Mouse (Mus musculus) MEL (cell line): ENCODE results near the gene Thbs4. TPM values are rescaled to one million over a fixed set of nuclear protein-coding genes. Genes with fewer than 3 reads are reported as not detected.

Experiments
- DNase-seq: peaks from one replicate; pipeline ENCODE4 v3.0.0; 2011; ENCODE audit warnings: low read depth, low spot score
- H3K27ac ChIP-seq: 2 replicates; pipeline ENCODE4 v1.5.1; 2012; ENCODE audit warnings: low read depth, mild to moderate bottlenecking, control low read depth, low read length, moderate library complexity; ENCODE audit not compliant: control insufficient read depth
- H3K27me3 ChIP-seq, 2 experiments: fragments of 150-350 bp in 1 of 2; sonication (generic) in 1 of 2; 2 replicates each; pipeline ENCODE4 v1.6.1; 2012; ENCODE audit warnings: low read length in 2 of 2, mild to moderate bottlenecking in 2 of 2, improper control_type of control experiment in 1 of 2, moderate library complexity in 1 of 2; ENCODE audit not compliant: insufficient read depth in 2 of 2, control insufficient read depth in 1 of 2
- H3K36me3 ChIP-seq, 2 experiments: 2 replicates each; pipeline ENCODE4 v1.6.1; 2012 to 2014; ENCODE audit warnings: low read length in 2 of 2, improper control_type of control experiment in 1 of 2, inconsistent platforms in 1 of 2, mild to moderate bottlenecking in 1 of 2; ENCODE audit not compliant: insufficient read depth in 2 of 2, control insufficient read depth in 1 of 2
- H3K4me1 ChIP-seq, 2 experiments: fragments of 150-350 bp in 1 of 2; sonication (generic) in 1 of 2; 2 replicates each; pipeline ENCODE4 v1.6.1; 2012; ENCODE audit warnings: low read length in 2 of 2, improper control_type of control experiment in 1 of 2, mild to moderate bottlenecking in 1 of 2; ENCODE audit not compliant: insufficient read depth in 2 of 2, control insufficient read depth in 1 of 2
- H3K4me3 ChIP-seq, 2 experiments: fragments of 150-350 bp in 1 of 2; sonication (generic) in 1 of 2; 2 replicates each; pipeline ENCODE4 v1.5.1; 2012; ENCODE audit warnings: low read depth in 2 of 2, low read length in 2 of 2, mild to moderate bottlenecking in 2 of 2, moderate library complexity in 2 of 2, control low read depth in 1 of 2, improper control_type of control experiment in 1 of 2; ENCODE audit not compliant: control insufficient read depth in 1 of 2, insufficient read depth in 1 of 2
- H3K79me2 ChIP-seq: 2 replicates; pipeline ENCODE4 v1.6.1; 2012; ENCODE audit warnings: mild to moderate bottlenecking, low read length, moderate library complexity; ENCODE audit not compliant: control insufficient read depth, poor library complexity, insufficient read depth
- H3K9ac ChIP-seq: 2 replicates; pipeline ENCODE4 v1.6.1; 2012; ENCODE audit warnings: low read depth, mild to moderate bottlenecking, control low read depth, low read length, moderate library complexity; ENCODE audit not compliant: control insufficient read depth, poor library complexity, severe bottlenecking
- H3K9me3 ChIP-seq: fragments of 150-350 bp; sonication (generic); replicated peaks from 2 replicates; pipeline ENCODE4 v1.6.1; 2012; ENCODE audit warnings: mild to moderate bottlenecking, low read length, improper control_type of control experiment, moderate library complexity; ENCODE audit not compliant: insufficient read depth
- BHLHE40 ChIP-seq: IDR thresholded peaks from 2 replicates; pipeline ENCODE4 v1.6.1; 2012; ENCODE audit warnings: low read depth, mild to moderate bottlenecking, inconsistent platforms, low read length, improper control_type of control experiment, borderline replicate concordance
- CHD1 ChIP-seq: IDR thresholded peaks from 2 replicates; pipeline ENCODE4 v1.6.1; 2012; ENCODE audit warnings: low read depth, mild to moderate bottlenecking, inconsistent platforms, low read length, improper control_type of control experiment
- CHD2 ChIP-seq: IDR thresholded peaks from 2 replicates; pipeline ENCODE4 v1.6.1; 2011; ENCODE audit warnings: low read length, improper control_type of control experiment
- CTCF ChIP-seq, 3 experiments: IDR thresholded peaks in 2 of 3; conservative IDR thresholded peaks in 1 of 3; 2 replicates each; pipeline ENCODE4 v1.5.1; 2011 to 2012; ENCODE audit warnings: low read length in 3 of 3, low read depth in 2 of 3, mild to moderate bottlenecking in 2 of 3, improper control_type of control experiment in 1 of 3, inconsistent platforms in 1 of 3, mixed read lengths in 1 of 3, moderate library complexity in 1 of 3; ENCODE audit not compliant: control insufficient read depth in 1 of 3, insufficient read depth in 1 of 3, poor library complexity in 1 of 3, severe bottlenecking in 1 of 3
- E2F4 ChIP-seq: IDR thresholded peaks from 2 replicates; pipeline ENCODE4 v1.6.1; 2011; ENCODE audit warnings: low read depth, low read length, improper control_type of control experiment, borderline replicate concordance
- EP300 ChIP-seq, 2 experiments: IDR thresholded peaks; 2 replicates each; pipeline ENCODE4 v1.6.1; 2011; ENCODE audit warnings: improper control_type of control experiment in 2 of 2, low read length in 2 of 2, low read depth in 1 of 2, mild to moderate bottlenecking in 1 of 2
- ETS1 ChIP-seq: IDR thresholded peaks from 2 replicates; pipeline ENCODE4 v1.6.1; 2012; ENCODE audit warnings: low read depth, mild to moderate bottlenecking, inconsistent platforms, low read length, improper control_type of control experiment, moderate library complexity
- GABPA ChIP-seq: IDR thresholded peaks from 2 replicates; pipeline ENCODE4 v1.6.1; 2012; ENCODE audit warnings: low read depth, mild to moderate bottlenecking, inconsistent platforms, low read length, improper control_type of control experiment, moderate library complexity
- GATA1 ChIP-seq: IDR thresholded peaks from 2 replicates; pipeline ENCODE4 v1.6.1; 2011; ENCODE audit warnings: low read depth, low read length, improper control_type of control experiment
- HCFC1 ChIP-seq: IDR thresholded peaks from 2 replicates; pipeline ENCODE4 v1.6.1; 2012; ENCODE audit warnings: low read depth, mild to moderate bottlenecking, inconsistent platforms, low read length, improper control_type of control experiment, moderate library complexity
- JUND ChIP-seq: IDR thresholded peaks from 2 replicates; pipeline ENCODE4 v1.6.1; 2011; ENCODE audit warnings: low read depth, mild to moderate bottlenecking, improper control_type of control experiment, low read length
- KAT2A ChIP-seq: conservative IDR thresholded peaks from 2 replicates; pipeline ENCODE4 v1.6.1; 2012; ENCODE audit warnings: low read depth, low read length, improper control_type of control experiment, inconsistent platforms
- MAFK ChIP-seq: IDR thresholded peaks from 2 replicates; pipeline ENCODE4 v1.6.1; 2011; ENCODE audit warnings: low read depth, mild to moderate bottlenecking, low read length, improper control_type of control experiment, borderline replicate concordance
- MAX ChIP-seq: IDR thresholded peaks from 2 replicates; pipeline ENCODE4 v1.6.1; 2011; ENCODE audit warnings: low read length, improper control_type of control experiment
- MAZ ChIP-seq: IDR thresholded peaks from 2 replicates; pipeline ENCODE4 v1.6.1; 2012; ENCODE audit warnings: low read depth, mild to moderate bottlenecking, inconsistent platforms, low read length, improper control_type of control experiment
- MEF2A ChIP-seq: IDR thresholded peaks from 2 replicates; pipeline ENCODE4 v1.6.1; 2014; ENCODE audit warnings: low read depth, mild to moderate bottlenecking, inconsistent platforms, low read length, improper control_type of control experiment; ENCODE audit not compliant: poor library complexity, insufficient replicate concordance, severe bottlenecking; ENCODE audit errors: extremely low read depth
- MXI1 ChIP-seq: IDR thresholded peaks from 2 replicates; pipeline ENCODE4 v1.6.1; 2011; ENCODE audit warnings: mild to moderate bottlenecking, low read depth, low read length, improper control_type of control experiment
- MYB ChIP-seq: IDR thresholded peaks from 2 replicates; pipeline ENCODE4 v1.6.1; 2011; ENCODE audit warnings: mild to moderate bottlenecking, low read depth, low read length, improper control_type of control experiment
- MYC ChIP-seq: IDR thresholded peaks from 2 replicates; pipeline ENCODE4 v1.6.1; 2011; ENCODE audit warnings: low read depth, mild to moderate bottlenecking, low read length, improper control_type of control experiment, moderate library complexity
- NELFE ChIP-seq: IDR thresholded peaks from 2 replicates; pipeline ENCODE4 v1.6.1; 2011; ENCODE audit warnings: low read depth, low read length, improper control_type of control experiment
- NRF1 ChIP-seq: IDR thresholded peaks from 2 replicates; pipeline ENCODE4 v1.6.1; 2014; ENCODE audit warnings: low read depth, mild to moderate bottlenecking, inconsistent platforms, low read length, improper control_type of control experiment, moderate library complexity; ENCODE audit not compliant: poor library complexity, insufficient read depth, severe bottlenecking
- POLR2A ChIP-seq, 2 experiments: IDR thresholded peaks; 2 replicates each; pipeline ENCODE4 v1.6.1; 2011 to 2012; ENCODE audit warnings: low read length in 2 of 2, mild to moderate bottlenecking in 2 of 2, control low read depth in 1 of 2, improper control_type of control experiment in 1 of 2, low read depth in 1 of 2, moderate library complexity in 1 of 2; ENCODE audit not compliant: control insufficient read depth in 1 of 2, insufficient read depth in 1 of 2, poor library complexity in 1 of 2
- POLR2AphosphoS5 ChIP-seq: IDR thresholded peaks from 2 replicates; pipeline ENCODE4 v1.6.1; 2012; ENCODE audit warnings: low read depth, borderline replicate concordance, mild to moderate bottlenecking, inconsistent platforms, low read length, moderate library complexity, mixed read lengths
- RAD21 ChIP-seq: IDR thresholded peaks from 2 replicates; pipeline ENCODE4 v1.6.1; 2011; ENCODE audit warnings: mild to moderate bottlenecking, low read depth, low read length, improper control_type of control experiment
- RCOR1 ChIP-seq: IDR thresholded peaks from 2 replicates; pipeline ENCODE4 v1.6.1; 2012; ENCODE audit warnings: low read depth, mild to moderate bottlenecking, inconsistent platforms, low read length, improper control_type of control experiment
- SMC3 ChIP-seq: IDR thresholded peaks from 2 replicates; pipeline ENCODE4 v1.6.1; 2011; ENCODE audit warnings: low read depth, low read length, improper control_type of control experiment
- TAL1 ChIP-seq: IDR thresholded peaks from 2 replicates; pipeline ENCODE4 v1.6.1; 2012; ENCODE audit warnings: mild to moderate bottlenecking, inconsistent platforms, low read length, moderate library complexity, mixed read lengths
- TBP ChIP-seq: IDR thresholded peaks from 2 replicates; pipeline ENCODE4 v1.8.0; 2011; ENCODE audit warnings: low read depth, low read length, improper control_type of control experiment
- TCF12 ChIP-seq: IDR thresholded peaks from 2 replicates; pipeline ENCODE4 v1.6.1; 2014; ENCODE audit warnings: low read depth, mild to moderate bottlenecking, inconsistent platforms, low read length, improper control_type of control experiment, moderate library complexity
- UBTF ChIP-seq: IDR thresholded peaks from 2 replicates; pipeline ENCODE4 v1.6.1; 2012; ENCODE audit warnings: low read depth, mild to moderate bottlenecking, inconsistent platforms, low read length, improper control_type of control experiment, moderate library complexity, borderline replicate concordance; ENCODE audit not compliant: insufficient read depth
- USF1 ChIP-seq: IDR thresholded peaks from 2 replicates; pipeline ENCODE4 v1.6.1; 2014; ENCODE audit warnings: low read depth, mild to moderate bottlenecking, inconsistent platforms, low read length, improper control_type of control experiment, moderate library complexity
- ZC3H11A ChIP-seq: IDR thresholded peaks from 2 replicates; pipeline ENCODE4 v1.6.1; 2012; ENCODE audit warnings: low read depth, mild to moderate bottlenecking, inconsistent platforms, low read length, improper control_type of control experiment
- ZKSCAN1 ChIP-seq: IDR thresholded peaks from 2 replicates; pipeline ENCODE4 v1.6.1; 2012; ENCODE audit warnings: low read depth, mild to moderate bottlenecking, inconsistent platforms, low read length, improper control_type of control experiment, moderate library complexity
- ZMIZ1 ChIP-seq: IDR thresholded peaks from 2 replicates; pipeline ENCODE4 v1.6.1; 2012; ENCODE audit warnings: low read depth, mild to moderate bottlenecking, inconsistent platforms, low read length, improper control_type of control experiment, moderate library complexity
- polyA plus RNA-seq, 2 experiments: library from polyadenylated mRNA; stranded (reverse) in 1 of 2; unstranded in 1 of 2; fragments of >175 nt in 1 of 2; fragments of >200 nt in 1 of 2; gene quantifications; 2 replicates each; pipeline versions ENCODE4 v1.2.1 to v1.2.4; 2012; ENCODE audit warnings: low replicate concordance in 2 of 2, low read depth in 1 of 2; ENCODE audit not compliant: insufficient read length in 2 of 2, insufficient read depth in 1 of 2, missing spikeins in 1 of 2
- total RNA-seq: library from RNA; depleted of rRNA; stranded (reverse); fragments of 300-350 nt; gene quantifications from 2 replicates; pipeline ENCODE4 v1.2.3, GENCODE M21; 2012

Gene Thbs4
- total and polyA plus RNA-seq, 3 experiments: not detected

GRCm38 (mm10) chr13:92742886-92743285 is 51.7 kb downstream of the Thbs4 start (continued):
- no peak for TF ChIP-seq CHD2
- peak; percentile 53; the same call in 1 of the 2 replicates for TF ChIP-seq GATA1
- TF ChIP-seq CHD1: no peak

- Histone ChIP-seq H3K36me3 (peaks cover 0 to 8% of the 10 kb centered on the region in 2 experiments; a peak in 2 of 4 replicates), H3K79me2 (no peaks in the 10 kb centered on the region), H3K27me3 (no peaks in the 10 kb centered on the region), H3K4me1 (peaks cover 3 to 10% of the 10 kb centered on the region in 2 experiments), H3K9me3 (no peaks in the 10 kb centered on the region), H3K4me3 (no peak overlapping the region), H3K9ac (no peak overlapping the region), H3K27ac (no peak overlapping the region)
- DNase-seq: peak; percentile 79
- no peak for TF ChIP-seq TCF12
- no peak for TF ChIP-seq MXI1
- TF ChIP-seq CHD2: no peak
- TF ChIP-seq USF1: no peak
- TF ChIP-seq UBTF: no peak
- no peak for TF ChIP-seq NELFE
- no peak for TF ChIP-seq TBP
- no peak for TF ChIP-seq HCFC1
- no peak for TF ChIP-seq ZKSCAN1
- TF ChIP-seq MEF2A: no peak
- TF ChIP-seq MAZ: no peak
- TF ChIP-seq CTCF (IDR thresholded peaks at IDR 0.05 in 2 of 3, conservative IDR thresholded peaks at IDR 0.05 in 1 of 3; ENCODE audit: control insufficient read depth in 1 of 3, insufficient read depth in 1 of 3, low read depth in 2 of 3, low read length in 3 of 3, poor library complexity in 1 of 3, severe bottlenecking in 1 of 3): peak; percentile 67 to 91 (median 77)
- peak; percentile 87 for TF ChIP-seq SMC3
- TF ChIP-seq MYB: no peak
- no peak for TF ChIP-seq POLR2AphosphoS5
- no peak for TF ChIP-seq RCOR1
- no peak for TF ChIP-seq E2F4
- no peak for TF ChIP-seq NRF1
- TF ChIP-seq BHLHE40: no peak
- peak; percentile 95 for TF ChIP-seq RAD21
- no peak for TF ChIP-seq JUND
- peak; percentile 68; the same call in 1 of the 2 replicates for TF ChIP-seq MYC
- TF ChIP-seq POLR2A (IDR thresholded peaks at IDR 0.05; ENCODE audit: control insufficient read depth in 1 of 2, insufficient read depth in 1 of 2, low read depth in 1 of 2, low read length in 2 of 2, poor library complexity in 1 of 2): no peak
- no peak for TF ChIP-seq ZMIZ1
- no peak for TF ChIP-seq GABPA
- 0 out of 2 replicates have a peak, but pooled peaks have one; percentile 65 for TF ChIP-seq MAX
- TF ChIP-seq MAFK: no peak
- TF ChIP-seq KAT2A: no peak
- no peak for TF ChIP-seq ETS1
- TF ChIP-seq EP300 (IDR thresholded peaks at IDR 0.05; ENCODE audit: low read depth in 1 of 2, low read length in 2 of 2): no peak
- TF ChIP-seq ZC3H11A: peak; percentile 91
- no peak; the same call in 1 of the 2 replicates for TF ChIP-seq GATA1
- TF ChIP-seq TAL1: no peak
Measured at GRCm38 (mm10) chr13:92740671-92741270, 53.8 kb downstream of the Thbs4 start.
